Mouse (Mus musculus): ENCODE results near the gene Dmrta1. TPM values are rescaled to one million over a fixed set of nuclear protein-coding genes. Genes with fewer than 3 reads are reported as not detected.

Dmrta1 gene
- total RNA-seq (2023) = not detected

GRCm38 (mm10) chr4:89679195-89679594 lies at the start of gene Dmrta1:
Dmrta1 (plus strand) TSS chr4:89679436.

Measured in monocyte, adult 59 days (primary cell).